Mouse (Mus musculus) neutrophil, adult 65 days (primary cell): ENCODE data around the gene Clrn3. TPM values are rescaled to one million over a fixed set of nuclear protein-coding genes. Genes with fewer than 3 reads are reported as not detected.

Source experiments
- total RNA-seq: library from RNA; stranded (reverse); gene quantifications from 2 replicates; pipeline ENCODE4 v1.2.4, GENCODE M21; 2023

Clrn3 gene
- total RNA-seq = not detected in 2 replicates

DNA sequence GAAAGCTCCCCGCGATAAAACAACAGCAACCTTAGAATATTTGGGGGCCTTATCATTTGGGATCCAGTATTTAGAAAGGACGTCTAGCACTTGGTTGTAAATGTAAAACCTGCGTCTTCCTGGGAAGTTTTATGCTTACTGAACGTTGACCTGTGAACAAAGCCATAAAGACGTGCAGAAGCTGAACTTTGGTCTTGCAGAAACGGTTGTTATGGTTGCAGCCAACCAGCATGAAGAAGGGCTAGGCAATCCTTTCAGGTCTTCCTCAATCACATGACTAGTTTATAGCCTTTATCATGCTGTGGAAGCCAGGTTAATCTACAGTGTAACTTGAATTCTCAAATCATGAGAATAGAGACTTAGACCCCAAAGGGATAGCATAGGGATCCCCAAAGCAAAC is at the start of gene Clrn3:
Gene Clrn3, minus strand, starts transcription at position 140 of the 400 bp plus-strand sequence.

GRCm38 (mm10) chr7:135537341-135537901 is 9.0 kb upstream of the Clrn3 start, which contains the start of gene Ptpre:
TSS of gene Ptpre (plus strand) at chr7:135537481.

Other genes with a start within 250 kb of the Clrn3 start
- not detected in 2 replicates for gene Foxi2, start 118.3 kb downstream of the Clrn3 start, total RNA-seq
- 177 and 232 TPM in 2 replicates for gene Ptpre, start 8.8 kb upstream of the Clrn3 start, total RNA-seq
- gene Mki67, start 187.7 kb upstream of the Clrn3 start, total RNA-seq = 219 and 227 TPM in 2 replicates